Mouse (Mus musculus): ENCODE results near the gene Gcm2.

Gcm2 gene

GRCm38 (mm10) chr13:41079859-41080258 is 31.0 kb downstream of the Gcm2 start:
- DNase-seq (ENCODE audit: low spot score), result no peak

GRCm38 (mm10) chr13:41079421-41079780 is 31.4 kb downstream of the Gcm2 start, which contains the start of gene Mak:
Gene Mak, minus strand, starts transcription at chr13:41079706.
- no peak for DNase-seq (ENCODE audit: low spot score)

DNA sequence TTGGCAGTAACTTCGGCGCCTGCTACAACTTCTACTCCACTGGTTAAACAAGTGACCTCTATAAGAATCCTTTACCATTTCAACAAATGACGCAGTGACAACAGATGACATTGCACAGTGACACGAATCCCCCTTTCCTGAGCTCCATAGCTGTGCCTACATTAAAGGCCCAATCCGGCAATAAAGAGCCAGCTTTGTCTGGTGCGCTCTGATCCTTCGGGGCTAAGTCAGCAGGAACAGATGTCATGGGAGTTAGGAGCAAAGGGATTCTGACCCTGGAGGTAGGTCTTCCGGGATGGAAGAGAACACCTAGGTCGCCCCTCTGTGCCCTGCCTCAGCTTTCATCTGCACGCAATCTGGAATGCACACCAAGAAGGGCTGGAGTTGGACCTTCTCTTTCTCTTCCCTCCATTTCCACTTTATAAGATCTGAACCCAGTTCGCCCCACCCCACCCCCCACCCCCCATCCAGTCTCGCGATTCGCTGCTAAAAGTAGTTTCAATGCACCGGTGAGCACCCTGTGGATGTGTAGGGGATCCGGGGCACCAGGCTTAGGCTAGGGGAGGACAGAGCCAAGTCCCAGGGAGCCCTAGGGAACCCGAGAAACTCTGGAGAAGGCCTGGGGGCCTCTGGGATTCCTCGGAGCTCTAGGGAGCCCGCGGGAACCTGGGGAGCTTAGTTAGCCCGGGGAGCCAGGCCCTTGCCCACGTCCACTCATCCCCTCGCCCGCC is 32.0 kb downstream of the Gcm2 start:
- DNase-seq (ENCODE audit: low spot score), result no peak

DNA sequence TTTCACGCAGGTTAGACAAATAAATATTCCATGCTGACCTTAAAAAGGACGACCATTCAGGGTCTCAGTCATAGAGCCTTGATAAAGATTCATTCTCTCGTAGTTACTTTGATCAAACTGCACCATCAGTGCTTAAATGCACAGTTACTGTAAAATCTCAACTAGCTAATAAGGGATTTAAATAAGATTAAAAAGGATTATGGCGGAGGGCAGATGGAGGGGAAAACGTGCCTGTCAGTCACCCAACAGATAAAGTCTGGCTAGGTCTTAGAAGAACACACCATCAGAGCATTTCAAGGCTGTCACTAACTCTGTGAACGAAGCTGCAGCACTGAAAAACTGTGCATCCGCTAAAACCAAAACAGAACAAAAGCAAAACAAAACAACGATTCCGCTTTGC is 32.9 kb downstream of the Gcm2 start:
- DNase-seq (ENCODE audit: low spot score), result no peak

DNA sequence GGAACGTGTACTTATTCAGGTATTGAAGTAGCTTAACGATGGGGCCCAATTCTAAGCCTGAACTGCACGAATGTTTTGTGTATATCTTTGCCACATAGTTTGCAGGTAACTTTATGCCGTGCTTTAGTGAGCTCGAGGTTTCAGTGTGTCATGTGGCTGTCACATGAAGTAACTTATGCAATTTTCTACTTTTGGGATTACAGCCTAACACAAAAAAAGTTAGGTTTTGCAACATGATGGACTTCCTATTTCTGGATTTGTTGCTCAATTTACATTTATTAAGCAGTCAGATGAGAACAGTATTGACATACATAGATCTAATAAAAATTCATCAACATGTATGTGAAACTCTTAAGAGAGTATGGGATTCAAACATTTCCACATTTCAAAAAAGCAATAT is 37.0 kb downstream of the Gcm2 start:
- no peak for DNase-seq (ENCODE audit: low spot score)

- DNase-seq (ENCODE audit: low spot score), result no peak
Measured at GRCm38 (mm10) chr13:41071617-41072016, 39.2 kb downstream of the Gcm2 start.

GRCm38 (mm10) chr13:41067618-41068017 is 43.2 kb downstream of the Gcm2 start:
- no peak for DNase-seq (ENCODE audit: low spot score)

- no peak for DNase-seq (ENCODE audit: low spot score)
Measured at GRCm38 (mm10) chr13:41051965-41052364, 58.9 kb downstream of the Gcm2 start.

Measured in MN1 (cell line).